Mouse (Mus musculus): Measurements from ENCODE around the gene Mmp15. TPM values are rescaled to one million over a fixed set of nuclear protein-coding genes. Genes with fewer than 3 reads are reported as not detected.

Gene Mmp15
- total and polyA plus RNA-seq, 3 experiments, result 53.4 to 67.5 (median 56.7) TPM

DNA sequence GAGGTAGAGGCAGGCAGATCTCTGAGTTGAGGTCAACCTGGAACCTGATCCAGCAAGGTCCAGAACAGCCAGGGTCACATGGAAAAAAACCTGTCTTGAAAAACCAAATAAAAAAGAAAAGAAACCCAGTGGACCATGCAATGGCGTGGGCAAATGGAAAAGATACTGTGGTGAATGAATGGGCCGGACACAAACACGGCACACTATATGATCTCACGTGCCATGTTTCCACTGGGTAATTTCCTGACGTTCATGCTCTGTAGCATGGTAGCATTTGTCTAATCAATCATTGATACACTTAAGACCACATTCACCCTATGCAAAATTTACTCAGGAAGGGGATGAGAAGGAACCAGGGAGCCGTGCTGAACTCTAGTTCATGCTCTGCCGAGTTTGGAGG is 39.0 kb downstream of the Mmp15 start:
- no peak for TF ChIP-seq EP300 (IDR thresholded peaks at IDR 0.05; ENCODE audit: insufficient read depth, low read depth, low read length)
- TF ChIP-seq POLR2A (IDR thresholded peaks at IDR 0.05; ENCODE audit: insufficient read depth, low read depth, low read length), result no peak
- TF ChIP-seq CTCF (IDR thresholded peaks at IDR 0.05), result no peak
- Histone ChIP-seq H3K79me2 (replicated peaks; ENCODE audit: control insufficient read depth, insufficient read depth, low read length) (no peaks in the 10 kb centered on the region), H3K36me3 (ENCODE audit: control insufficient read depth, insufficient read depth, low read length) (no peaks in the 10 kb centered on the region), H3K27me3 (ENCODE audit: control insufficient read depth, insufficient read depth, low read length) (no peaks in the 10 kb centered on the region), H3K9ac (ENCODE audit: low read depth, low read length) (no peak overlapping the region), H3K27ac (no peak overlapping the region; the same call in 1 of the 2 replicates), H3K4me1 (ENCODE audit: control insufficient read depth, insufficient read depth, low read length) (peaks cover 25% of the 10 kb centered on the region), H3K4me3 (no peak overlapping the region)
- no peak for DNase-seq
- WGBS, result 63% methylated on average over 7 of the region's 7 CpGs
- intact Hi-C loops (cut with DNase I), result loop anchor here (5.0 kb wide), 1 partner anchor 36 kb away; no protein-coding TSS in a partner anchor

DNA sequence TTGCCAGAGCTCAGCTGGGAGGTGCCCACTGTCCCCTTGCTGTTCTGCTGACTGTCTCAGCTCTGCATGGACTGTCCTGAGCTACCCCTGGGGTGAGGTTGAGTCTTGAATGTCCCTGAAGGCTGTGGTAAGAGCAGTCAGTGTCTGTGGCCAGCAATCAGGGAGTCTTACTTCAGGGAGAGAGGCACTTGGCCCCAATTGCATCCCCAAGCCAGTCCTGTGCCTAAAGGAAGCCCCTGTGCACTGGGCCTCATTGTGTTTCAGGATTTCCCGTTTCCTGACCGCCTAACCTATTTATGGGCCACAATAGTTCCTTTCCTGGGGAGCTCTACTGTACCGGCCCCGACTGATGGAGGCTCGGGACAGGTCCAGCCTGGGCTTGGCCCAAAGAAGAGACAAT is 40.5 kb downstream of the Mmp15 start:
- Histone ChIP-seq H3K27me3 (ENCODE audit: control insufficient read depth, insufficient read depth, low read length) (no peaks in the 10 kb centered on the region), H3K27ac (peak overlapping the region; percentile 90), H3K4me1 (ENCODE audit: control insufficient read depth, insufficient read depth, low read length) (peaks cover 26% of the 10 kb centered on the region), H3K9ac (ENCODE audit: low read depth, low read length) (no peak overlapping the region), H3K36me3 (ENCODE audit: control insufficient read depth, insufficient read depth, low read length) (no peaks in the 10 kb centered on the region), H3K4me3 (no peak overlapping the region), H3K79me2 (replicated peaks; ENCODE audit: control insufficient read depth, insufficient read depth, low read length) (no peaks in the 10 kb centered on the region)
- intact Hi-C loops (cut with DNase I), result loop anchor here (1.0 to 5.0 kb wide), 3 partner anchors 11 to 40 kb away; partner anchors contain the start of gene Mmp15
- TF ChIP-seq EP300 (IDR thresholded peaks at IDR 0.05; ENCODE audit: insufficient read depth, low read depth, low read length), result peak; percentile 94
- no peak for TF ChIP-seq CTCF (IDR thresholded peaks at IDR 0.05)
- TF ChIP-seq POLR2A (IDR thresholded peaks at IDR 0.05; ENCODE audit: insufficient read depth, low read depth, low read length), result 0 out of 2 replicates have a peak, but pooled peaks have one; percentile 23
- DNase-seq, result peak; percentile 53 to 76
- WGBS, result 39% methylated on average over 5 of the region's 5 CpGs

GRCm38 (mm10) chr8:95395186-95395918 is 43.3 kb downstream of the Mmp15 start:
- no peak overlapping the region for H3K4me3 ChIP-seq
- H3K9ac ChIP-seq (ENCODE audit: low read depth, low read length), result no peak overlapping the region
- H3K4me1 ChIP-seq (ENCODE audit: control insufficient read depth, insufficient read depth, low read length), result peaks cover 23% of the 10 kb centered on the region
- no peaks in the 10 kb centered on the region for H3K27me3 ChIP-seq (ENCODE audit: control insufficient read depth, insufficient read depth, low read length)
- WGBS, result 21% methylated on average over 8 of the region's 8 CpGs
- peak overlapping the region; percentile 54 for H3K27ac ChIP-seq
- no peak for DNase-seq
- H3K79me2 ChIP-seq (replicated peaks; ENCODE audit: control insufficient read depth, insufficient read depth, low read length), result no peaks in the 10 kb centered on the region
- TF ChIP-seq POLR2A (IDR thresholded peaks at IDR 0.05; ENCODE audit: insufficient read depth, low read depth, low read length) (no peak), CTCF (IDR thresholded peaks at IDR 0.05) (no peak), EP300 (IDR thresholded peaks at IDR 0.05; ENCODE audit: insufficient read depth, low read depth, low read length) (no peak)
- intact Hi-C loops (cut with DNase I), result no loop called here
- no peaks in the 10 kb centered on the region for H3K36me3 ChIP-seq (ENCODE audit: control insufficient read depth, insufficient read depth, low read length)

GRCm38 (mm10) chr8:95396752-95397151 is 44.7 kb downstream of the Mmp15 start:
- intact Hi-C loops (cut with DNase I), result no loop called here
- no peak for DNase-seq
- H3K79me2 ChIP-seq (replicated peaks; ENCODE audit: control insufficient read depth, insufficient read depth, low read length), result no peaks in the 10 kb centered on the region
- no peaks in the 10 kb centered on the region for H3K27me3 ChIP-seq (ENCODE audit: control insufficient read depth, insufficient read depth, low read length)
- H3K9ac ChIP-seq (ENCODE audit: low read depth, low read length), result no peak overlapping the region
- peaks cover 20% of the 10 kb centered on the region for H3K4me1 ChIP-seq (ENCODE audit: control insufficient read depth, insufficient read depth, low read length)
- 49% methylated on average over 11 of the region's 11 CpGs for WGBS
- H3K36me3 ChIP-seq (ENCODE audit: control insufficient read depth, insufficient read depth, low read length), result no peaks in the 10 kb centered on the region
- peak overlapping the region; percentile 54 for H3K27ac ChIP-seq
- TF ChIP-seq EP300 (IDR thresholded peaks at IDR 0.05; ENCODE audit: insufficient read depth, low read depth, low read length) (no peak), CTCF (IDR thresholded peaks at IDR 0.05) (no peak), POLR2A (IDR thresholded peaks at IDR 0.05; ENCODE audit: insufficient read depth, low read depth, low read length) (no peak)
- no peak overlapping the region for H3K4me3 ChIP-seq

DNA sequence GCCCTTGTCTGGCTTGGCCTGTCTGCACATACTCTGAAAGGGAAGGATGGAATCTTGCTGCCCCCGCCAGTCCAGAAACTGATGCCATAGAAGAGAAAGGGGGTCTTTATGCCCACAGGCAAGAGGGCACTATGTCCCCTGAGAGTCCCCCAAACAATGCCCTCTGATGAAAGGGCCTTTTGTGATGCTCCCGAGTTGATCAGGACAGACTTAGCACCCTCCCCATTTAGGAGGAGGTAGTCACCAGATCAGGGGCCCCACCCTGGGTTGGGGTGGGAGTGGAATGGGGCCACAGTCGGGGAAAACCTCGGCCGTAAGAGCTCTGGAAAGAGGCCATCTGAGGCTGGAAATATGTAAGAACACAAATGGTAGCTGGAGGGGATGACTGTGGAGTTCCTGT is 45.1 kb downstream of the Mmp15 start:
- TF ChIP-seq POLR2A (IDR thresholded peaks at IDR 0.05; ENCODE audit: insufficient read depth, low read depth, low read length), result no peak
- no peak for TF ChIP-seq EP300 (IDR thresholded peaks at IDR 0.05; ENCODE audit: insufficient read depth, low read depth, low read length)
- TF ChIP-seq CTCF (IDR thresholded peaks at IDR 0.05), result no peak
- Histone ChIP-seq H3K79me2 (replicated peaks; ENCODE audit: control insufficient read depth, insufficient read depth, low read length) (no peaks in the 10 kb centered on the region), H3K27ac (peak overlapping the region; percentile 54), H3K36me3 (ENCODE audit: control insufficient read depth, insufficient read depth, low read length) (no peaks in the 10 kb centered on the region), H3K27me3 (ENCODE audit: control insufficient read depth, insufficient read depth, low read length) (no peaks in the 10 kb centered on the region), H3K4me1 (ENCODE audit: control insufficient read depth, insufficient read depth, low read length) (peaks cover 17% of the 10 kb centered on the region), H3K4me3 (no peak overlapping the region), H3K9ac (ENCODE audit: low read depth, low read length) (no peak overlapping the region)
- DNase-seq, result no peak
- intact Hi-C loops (cut with DNase I), result no loop called here
- 44% methylated on average over 5 of the region's 5 CpGs for WGBS

- no peak for DNase-seq
- H3K4me3 ChIP-seq, result no peak overlapping the region
- no peaks in the 10 kb centered on the region for H3K36me3 ChIP-seq (ENCODE audit: control insufficient read depth, insufficient read depth, low read length)
- no peaks in the 10 kb centered on the region for H3K27me3 ChIP-seq (ENCODE audit: control insufficient read depth, insufficient read depth, low read length)
- H3K4me1 ChIP-seq (ENCODE audit: control insufficient read depth, insufficient read depth, low read length), result peaks cover 8% of the 10 kb centered on the region
- no peak overlapping the region for H3K27ac ChIP-seq
- H3K79me2 ChIP-seq (replicated peaks; ENCODE audit: control insufficient read depth, insufficient read depth, low read length), result no peaks in the 10 kb centered on the region
- no peak overlapping the region for H3K9ac ChIP-seq (ENCODE audit: low read depth, low read length)
- TF ChIP-seq EP300 (IDR thresholded peaks at IDR 0.05; ENCODE audit: insufficient read depth, low read depth, low read length), result no peak
- no peak for TF ChIP-seq POLR2A (IDR thresholded peaks at IDR 0.05; ENCODE audit: insufficient read depth, low read depth, low read length)
- no peak for TF ChIP-seq CTCF (IDR thresholded peaks at IDR 0.05)
- WGBS, result 93% methylated on average over 9 of the region's 9 CpGs
- intact Hi-C loops (cut with DNase I), result no loop called here
Observed at GRCm38 (mm10) chr8:95399131-95399530, 47.1 kb downstream of the Mmp15 start.
